Mouse (Mus musculus): ENCODE results near the gene Auh. TPM values are rescaled to one million over a fixed set of nuclear protein-coding genes. Genes with fewer than 3 reads are reported as not detected.

Gene Auh
- total and polyA plus RNA-seq, 3 experiments: 68.5 to 191 (median 74.1) TPM

DNA sequence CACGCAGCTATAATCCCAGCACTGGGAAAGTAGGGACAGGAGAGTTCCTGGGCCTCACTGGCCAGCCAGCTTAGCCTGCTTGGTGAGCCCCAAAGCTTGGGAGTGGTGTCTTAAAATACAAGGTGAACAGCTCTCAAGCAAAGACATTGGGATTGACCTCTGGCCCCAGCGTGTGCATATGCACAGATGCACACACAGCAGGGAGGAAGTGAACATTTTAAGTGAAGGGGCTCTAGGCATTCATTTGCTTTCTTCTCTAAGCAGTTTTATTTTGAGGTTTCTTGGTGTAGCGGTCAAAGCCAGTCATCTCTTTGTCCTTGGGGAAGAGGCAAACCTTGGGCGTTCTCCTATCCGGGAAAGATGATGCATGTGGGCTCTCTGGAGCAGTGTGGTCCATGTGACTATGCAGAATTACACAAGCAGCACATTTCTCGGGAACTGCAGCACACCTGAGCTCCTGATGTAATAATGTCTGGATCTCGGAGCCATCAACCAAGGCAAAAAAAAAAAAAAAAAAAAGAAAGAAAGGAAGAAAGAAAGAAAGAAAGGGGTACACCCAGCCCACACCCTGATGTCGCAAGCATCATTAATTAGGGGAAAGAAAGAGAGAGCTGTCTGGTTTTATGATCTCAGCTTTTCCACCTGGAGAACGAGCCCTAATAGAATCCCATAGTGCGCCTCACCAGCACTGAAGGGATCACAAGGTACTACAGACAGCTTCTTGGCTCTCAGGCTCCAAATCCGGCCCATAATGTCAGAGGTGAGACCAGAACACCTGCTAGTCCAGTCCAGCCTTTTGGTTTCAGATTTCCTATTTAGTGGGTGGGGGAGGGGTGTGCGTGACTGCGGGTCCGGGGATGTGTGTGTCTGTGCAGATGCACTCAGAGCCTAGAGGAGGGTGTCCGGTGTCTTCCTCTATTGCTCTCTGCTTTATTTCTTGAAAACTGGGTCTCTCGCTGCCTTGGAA, 116.6 kb downstream of the Auh start:
- Histone ChIP-seq H3K4me3 (replicated peaks in 1 of 3; ENCODE audit: low read depth in 2 of 3, low read length in 2 of 3, poor library complexity in 1 of 3) (no peak overlapping the region), H3K4me1 (ENCODE audit: control insufficient read depth in 1 of 2, insufficient read depth in 2 of 2) (peaks cover 7 to 30% of the 10 kb centered on the region in 2 experiments; a peak in 3 of 4 replicates), H3K4me2 (ENCODE audit: insufficient read depth, low read depth, poor library complexity, severe bottlenecking) (no peak overlapping the region), H3K79me2 (replicated peaks; ENCODE audit: control insufficient read depth, extremely low read depth, insufficient read depth, poor library complexity, severe bottlenecking) (no peaks in the 10 kb centered on the region), H3K9me3 (replicated peaks; ENCODE audit: low read length) (no peaks in the 10 kb centered on the region), H3K27ac (ENCODE audit: insufficient read depth, low read depth) (no peak overlapping the region), H3K36me3 (replicated peaks in 1 of 2; ENCODE audit: control insufficient read depth in 1 of 2, insufficient read depth in 1 of 2, low read length in 1 of 2) (no peaks in the 10 kb centered on the region), H3K27me3 (replicated peaks) (no peaks in the 10 kb centered on the region), H3K9ac (ENCODE audit: insufficient read depth, low read depth) (no peak overlapping the region)
- in situ Hi-C loops (cut with MboI; ENCODE audit: low pct_ligation_motif_present, low pct_unique_long_range_greater_than_20kb, low sequenced_read_pairs): no loop called here
- dilution Hi-C loops (cut with MboI; ENCODE audit: extremely low pct_ligation_motif_present, extremely low pct_unique_long_range_greater_than_20kb, low sequenced_read_pairs): no loop called here
- no peak for DNase-seq (ENCODE audit: extremely low read depth)
- TF ChIP-seq ETS1 (conservative IDR thresholded peaks at IDR 0.05; ENCODE audit: low read depth, low read length): no peak
- no peak for TF ChIP-seq JUN (IDR thresholded peaks at IDR 0.05; ENCODE audit: insufficient read depth, low read depth, low read length)

- H3K27ac ChIP-seq (ENCODE audit: insufficient read depth, low read depth): no peak overlapping the region
- no peaks in the 10 kb centered on the region for H3K36me3 ChIP-seq (replicated peaks in 1 of 2; ENCODE audit: control insufficient read depth in 1 of 2, insufficient read depth in 1 of 2, low read length in 1 of 2)
- H3K4me1 ChIP-seq (ENCODE audit: control insufficient read depth in 1 of 2, insufficient read depth in 2 of 2): peaks cover 0 to 7% of the 10 kb centered on the region in 2 experiments; a peak in 1 of 4 replicates
- dilution Hi-C loops (cut with MboI; ENCODE audit: extremely low pct_ligation_motif_present, extremely low pct_unique_long_range_greater_than_20kb, low sequenced_read_pairs): no loop called here
- H3K4me3 ChIP-seq (replicated peaks in 1 of 3; ENCODE audit: low read depth in 2 of 3, low read length in 2 of 3, poor library complexity in 1 of 3): no peak overlapping the region
- H3K9me3 ChIP-seq (replicated peaks; ENCODE audit: low read length): no peaks in the 10 kb centered on the region
- TF ChIP-seq USF2 (conservative IDR thresholded peaks at IDR 0.05; ENCODE audit: low read depth, low read length) (no peak), EP300 (IDR thresholded peaks at IDR 0.05; ENCODE audit: low read length) (no peak), TCF12 (IDR thresholded peaks at IDR 0.05; ENCODE audit: low read depth, low read length) (no peak), POLR2AphosphoS2 (IDR thresholded peaks at IDR 0.05; ENCODE audit: low read depth, low read length) (no peak), ELF1 (IDR thresholded peaks at IDR 0.05; ENCODE audit: low read depth, low read length) (no peak), CHD1 (IDR thresholded peaks at IDR 0.05; ENCODE audit: low read depth, low read length) (no peak), SIN3A (IDR thresholded peaks at IDR 0.05; ENCODE audit: low read length) (no peak), ZNF384 (IDR thresholded peaks at IDR 0.05; ENCODE audit: low read depth, low read length) (no peak), NRF1 (IDR thresholded peaks at IDR 0.05; ENCODE audit: low read depth, low read length) (no peak), CTCF (conservative IDR thresholded peaks at IDR 0.05 in 1 of 2, IDR thresholded peaks at IDR 0.05 in 1 of 2; ENCODE audit: low read depth in 2 of 2, low read length in 2 of 2) (no peak), PAX5 (IDR thresholded peaks at IDR 0.05; ENCODE audit: low read length) (no peak), SMC3 (IDR thresholded peaks at IDR 0.05; ENCODE audit: low read depth, low read length) (no peak), JUN (IDR thresholded peaks at IDR 0.05; ENCODE audit: insufficient read depth, low read depth, low read length) (no peak), HCFC1 (IDR thresholded peaks at IDR 0.05; ENCODE audit: low read depth, low read length) (no peak), JUND (conservative IDR thresholded peaks at IDR 0.05; ENCODE audit: low read depth, low read length) (no peak), BHLHE40 (IDR thresholded peaks at IDR 0.05; ENCODE audit: low read depth, low read length) (no peak), NELFE (IDR thresholded peaks at IDR 0.05; ENCODE audit: low read depth, low read length) (no peak), MEF2A (IDR thresholded peaks at IDR 0.05; ENCODE audit: borderline replicate concordance, low read depth, low read length) (no peak), MXI1 (IDR thresholded peaks at IDR 0.05; ENCODE audit: low read depth, low read length) (no peak), MAX (IDR thresholded peaks at IDR 0.05; ENCODE audit: low read length) (no peak)
- no peaks in the 10 kb centered on the region for H3K79me2 ChIP-seq (replicated peaks; ENCODE audit: control insufficient read depth, extremely low read depth, insufficient read depth, poor library complexity, severe bottlenecking)
- DNase-seq (ENCODE audit: extremely low read depth): no peak
- H3K9ac ChIP-seq (ENCODE audit: insufficient read depth, low read depth): no peak overlapping the region
- in situ Hi-C loops (cut with MboI; ENCODE audit: low pct_ligation_motif_present, low pct_unique_long_range_greater_than_20kb, low sequenced_read_pairs): no loop called here
- no peak overlapping the region for H3K4me2 ChIP-seq (ENCODE audit: insufficient read depth, low read depth, poor library complexity, severe bottlenecking)
- H3K27me3 ChIP-seq (replicated peaks): no peaks in the 10 kb centered on the region
These were observed 121.8 kb downstream of the Auh start for GRCm38 (mm10) chr13:52807722-52808121.
